Mouse (Mus musculus) neural tube, embryonic 15.5 days (tissue): Measurements from ENCODE around the gene Amotl1. TPM values are rescaled to one million over a fixed set of nuclear protein-coding genes. Genes with fewer than 3 reads are reported as not detected.

Experiments used
- ATAC-seq: fragments of 200-750 bp; cut with Nextera tagmentation; 2 replicates; pipeline ENCODE4 v1.8.0; 2017; ENCODE audit warnings: mild to moderate bottlenecking, moderate TSS enrichment, moderate library complexity; ENCODE audit not compliant: low FRiP score
- H3K27ac ChIP-seq: fragments of 300-500 bp; sonication (generic); replicated peaks from 2 replicates; pipeline ENCODE4 v1.5.1; 2015; ENCODE audit warnings: mild to moderate bottlenecking, inconsistent platforms
- H3K27me3 ChIP-seq: fragments of 300-500 bp; sonication (generic); replicated peaks from 2 replicates; pipeline ENCODE4 v1.6.1; 2015; ENCODE audit warnings: inconsistent platforms
- H3K36me3 ChIP-seq: fragments of 300-500 bp; sonication (generic); 2 replicates; pipeline ENCODE4 v1.6.1; 2015; ENCODE audit warnings: inconsistent platforms
- H3K4me1 ChIP-seq: fragments of 300-500 bp; sonication (generic); 2 replicates; pipeline ENCODE4 v1.6.1; 2015; ENCODE audit warnings: inconsistent platforms
- H3K4me2 ChIP-seq: fragments of 300-500 bp; sonication (generic); 2 replicates; pipeline ENCODE4 v1.6.1; 2015; ENCODE audit warnings: inconsistent platforms, mild to moderate bottlenecking, moderate library complexity
- H3K4me3 ChIP-seq: fragments of 300-500 bp; sonication (generic); replicated peaks from 2 replicates; pipeline ENCODE4 v1.5.1; 2015; ENCODE audit warnings: mild to moderate bottlenecking, inconsistent platforms
- H3K9ac ChIP-seq: fragments of 300-500 bp; sonication (generic); replicated peaks from 2 replicates; pipeline ENCODE4 v1.6.1; 2015; ENCODE audit warnings: mild to moderate bottlenecking, inconsistent platforms
- H3K9me3 ChIP-seq: fragments of 300-500 bp; sonication (generic); replicated peaks from 2 replicates; pipeline ENCODE4 v1.6.1; 2016; ENCODE audit warnings: inconsistent platforms
- WGBS: fragments of 180-500 bp; shearing (Covaris S2); methylation state at CpG from one replicate; pipeline ENCODE4 v1.1.7; 2015; ENCODE audit warnings: mixed read lengths; 5-methylcytosine and 5-hydroxymethylcytosine counted together
- polyA plus RNA-seq: library from polyadenylated mRNA; unstranded; fragments of >200 nt; fragmentation: Nextera tagmentation; extraction: Ambion mirVana; gene quantifications from 2 replicates; pipeline ENCODE4 v1.2.1, GENCODE M21; 2015

The Amotl1 gene
- polyA plus RNA-seq, 1 experiment from 2014 or later: 6.8 TPM

DNA sequence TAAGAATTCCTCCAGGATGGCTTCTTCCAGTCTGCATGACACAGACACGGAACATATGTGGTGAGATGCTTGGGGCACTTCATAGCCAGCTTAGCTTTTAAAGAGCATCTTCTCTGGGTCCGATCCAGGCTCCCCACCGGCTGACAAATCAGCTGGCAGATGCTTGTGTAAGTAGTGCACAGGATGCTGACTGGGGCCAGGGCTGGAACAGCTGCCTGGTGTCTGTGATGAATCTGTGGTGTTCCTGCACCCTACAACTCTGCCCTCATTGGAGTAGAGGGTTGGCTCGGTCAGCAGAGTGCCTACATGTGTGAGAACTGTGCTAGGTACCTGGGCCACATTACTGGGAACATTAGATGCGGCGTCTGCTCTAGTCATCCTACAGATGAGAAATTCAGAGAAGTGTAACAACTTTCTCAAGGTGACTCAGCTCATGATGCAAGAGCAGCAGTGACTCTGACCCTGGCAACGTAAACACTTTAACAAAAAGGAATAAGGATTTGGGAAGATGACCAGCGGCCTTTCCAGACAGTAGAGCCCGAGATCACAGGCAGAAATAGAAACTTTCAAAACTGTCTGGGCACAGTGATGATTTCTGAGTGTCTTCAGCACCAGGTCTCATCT is 109.9 kb downstream of the Amotl1 start:
- H3K9ac ChIP-seq: no peak overlapping the region
- no peak overlapping the region for H3K27ac ChIP-seq
- H3K4me3 ChIP-seq: no peak overlapping the region
- H3K4me2 ChIP-seq: no peak overlapping the region
- H3K27me3 ChIP-seq: no peaks in the 10 kb centered on the region
- H3K36me3 ChIP-seq: peaks cover 10% of the 10 kb centered on the region; the same call in 1 of the 2 replicates
- no peaks in the 10 kb centered on the region for H3K4me1 ChIP-seq
- no peak for ATAC-seq
- no peaks in the 10 kb centered on the region for H3K9me3 ChIP-seq
- WGBS: 83% methylated on average over 9 of the region's 9 CpGs

- Histone ChIP-seq H3K27me3 (no peaks in the 10 kb centered on the region), H3K9ac (no peak overlapping the region), H3K4me2 (no peak overlapping the region), H3K36me3 (0 out of 2 replicates have a peak, but pooled peaks cover under 1% of the 10 kb centered on the region), H3K4me3 (no peak overlapping the region), H3K4me1 (no peaks in the 10 kb centered on the region), H3K27ac (no peak overlapping the region), H3K9me3 (no peaks in the 10 kb centered on the region)
- ATAC-seq: no peak
- WGBS: 94% methylated on average over 2 of the region's 2 CpGs
Observed at GRCm38 (mm10) chr9:14533659-14534058, 111.2 kb downstream of the Amotl1 start.

DNA sequence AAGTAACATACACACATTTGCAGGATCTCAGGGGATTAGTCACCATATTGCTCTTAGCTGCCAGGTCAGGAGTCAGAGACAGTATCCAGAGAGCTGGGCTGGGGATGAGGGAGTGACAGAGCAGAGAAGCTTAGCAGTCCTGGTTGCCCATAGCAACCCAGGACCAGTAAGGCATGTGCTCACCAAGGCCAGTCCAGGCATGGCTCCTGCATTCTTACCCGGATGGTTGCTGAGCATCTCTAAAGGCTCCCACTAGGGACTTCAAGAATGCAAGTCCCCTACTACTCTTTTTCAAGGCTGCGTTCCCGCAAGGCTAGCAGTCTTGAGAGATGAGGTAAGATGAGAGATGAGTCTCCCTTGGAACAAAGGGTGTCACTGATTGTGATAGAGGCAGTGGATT is 112.6 kb downstream of the Amotl1 start:
- Histone ChIP-seq H3K4me2 (no peak overlapping the region), H3K36me3 (no peaks in the 10 kb centered on the region), H3K9ac (no peak overlapping the region), H3K4me1 (no peaks in the 10 kb centered on the region), H3K27me3 (no peaks in the 10 kb centered on the region), H3K27ac (no peak overlapping the region), H3K9me3 (no peaks in the 10 kb centered on the region), H3K4me3 (no peak overlapping the region)
- WGBS: 15% methylated on average over 3 of the region's 3 CpGs
- ATAC-seq: peak; percentile 69; the same call in 1 of the 2 replicates

DNA sequence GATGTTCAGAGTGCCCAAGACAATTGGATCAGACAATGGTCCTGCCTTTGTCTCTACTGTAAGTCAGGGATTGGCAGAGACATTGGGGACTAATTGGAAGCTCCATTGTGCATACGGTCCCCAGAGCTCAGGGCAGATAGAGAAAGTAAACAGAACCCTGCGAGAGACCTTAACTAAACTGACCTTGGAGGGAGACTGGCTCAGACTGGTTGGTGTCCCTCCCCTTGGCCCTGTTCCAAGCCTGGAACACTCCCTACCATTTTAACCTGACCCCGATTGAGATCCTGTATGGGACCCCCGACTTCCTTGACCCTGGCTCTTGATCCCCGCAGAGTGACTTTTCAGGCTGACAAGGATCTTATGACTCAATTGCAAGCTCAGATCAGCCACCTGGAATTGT is 114.9 kb downstream of the Amotl1 start:
- WGBS: 82% methylated on average over 5 of the region's 5 CpGs

GRCm38 (mm10) chr9:14523408-14524043 is 121.3 kb downstream of the Amotl1 start:
- H3K27me3 ChIP-seq: no peaks in the 10 kb centered on the region
- peak; percentile 90 for ATAC-seq
- no peaks in the 10 kb centered on the region for H3K36me3 ChIP-seq
- 7% methylated on average over 4 of the region's 4 CpGs for WGBS
- H3K4me3 ChIP-seq: no peak overlapping the region
- no peak overlapping the region for H3K4me2 ChIP-seq
- H3K4me1 ChIP-seq: no peaks in the 10 kb centered on the region
- H3K27ac ChIP-seq: no peak overlapping the region
- no peak overlapping the region for H3K9ac ChIP-seq
- no peaks in the 10 kb centered on the region for H3K9me3 ChIP-seq

More for the DNA sequence above, 114.9 kb downstream of the Amotl1 start:
- no peaks in the 10 kb centered on the region for H3K9me3 ChIP-seq
- no peak overlapping the region for H3K9ac ChIP-seq
- H3K36me3 ChIP-seq: no peaks in the 10 kb centered on the region
- H3K4me3 ChIP-seq: no peak overlapping the region
- no peak overlapping the region for H3K27ac ChIP-seq
- no peaks in the 10 kb centered on the region for H3K27me3 ChIP-seq
- no peak overlapping the region for H3K4me2 ChIP-seq
- no peaks in the 10 kb centered on the region for H3K4me1 ChIP-seq
- ATAC-seq: no peak

DNA sequence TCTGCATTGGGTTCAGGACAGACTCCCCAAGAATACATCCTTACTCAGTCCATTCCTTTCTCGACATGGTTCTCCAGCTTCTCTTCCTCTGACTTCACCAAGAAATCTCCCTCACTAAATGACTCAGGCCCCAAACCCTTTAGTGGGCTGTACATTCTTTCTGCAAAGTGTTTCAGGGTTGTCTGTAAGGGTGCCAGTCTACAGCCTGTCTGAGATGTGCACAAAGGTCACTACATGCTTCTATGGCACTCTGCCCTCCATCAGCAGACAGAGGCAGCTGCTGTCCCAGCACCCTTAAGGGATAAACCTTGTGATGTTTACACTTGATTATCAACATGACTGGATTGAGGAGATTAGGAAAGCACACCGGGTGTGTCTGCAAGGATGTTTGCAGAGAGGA is 123.2 kb downstream of the Amotl1 start:
- Histone ChIP-seq H3K9ac (no peak overlapping the region), H3K9me3 (no peaks in the 10 kb centered on the region), H3K4me2 (no peak overlapping the region), H3K27ac (no peak overlapping the region), H3K4me3 (no peak overlapping the region), H3K4me1 (no peaks in the 10 kb centered on the region), H3K27me3 (no peaks in the 10 kb centered on the region), H3K36me3 (no peaks in the 10 kb centered on the region)
- 72% methylated on average over 2 of the region's 2 CpGs for WGBS
- no peak for ATAC-seq

- no peak for ATAC-seq
- H3K9ac ChIP-seq: no peak overlapping the region
Observed at GRCm38 (mm10) chr9:14520971-14521670, 123.7 kb downstream of the Amotl1 start.

DNA sequence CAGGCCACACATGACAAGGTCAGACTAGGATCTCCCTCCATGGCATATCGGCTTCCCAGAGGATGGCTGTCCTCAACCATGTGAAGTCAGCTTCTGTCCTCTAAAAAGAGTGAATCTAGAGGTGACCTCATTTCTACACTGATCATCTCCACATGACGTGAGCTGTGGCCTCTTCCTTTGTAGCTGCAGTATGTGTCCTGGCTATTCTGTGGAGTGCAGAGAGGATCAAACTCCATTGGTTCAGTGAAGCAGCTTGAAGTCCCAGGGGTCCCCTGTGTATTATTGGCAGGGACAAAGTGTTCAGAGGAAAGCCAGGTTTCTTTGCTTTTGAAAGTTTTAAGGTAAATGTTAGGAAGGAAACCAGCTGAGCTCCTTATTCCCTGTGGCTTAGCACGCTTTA is 126.8 kb downstream of the Amotl1 start:
- Histone ChIP-seq H3K4me2 (no peak overlapping the region), H3K4me3 (no peak overlapping the region), H3K36me3 (peaks cover 9% of the 10 kb centered on the region), H3K9me3 (no peaks in the 10 kb centered on the region), H3K27me3 (no peaks in the 10 kb centered on the region), H3K4me1 (no peaks in the 10 kb centered on the region), H3K27ac (no peak overlapping the region), H3K9ac (no peak overlapping the region)
- WGBS: 87% methylated on average over 3 of the region's 3 CpGs
- no peak for ATAC-seq

More at GRCm38 (mm10) chr9:14520971-14521670, 123.7 kb downstream of the Amotl1 start:
- no peaks in the 10 kb centered on the region for H3K36me3 ChIP-seq
- H3K27ac ChIP-seq: no peak overlapping the region
- H3K4me3 ChIP-seq: no peak overlapping the region
- WGBS: 79% methylated on average over 3 of the region's 3 CpGs
- H3K4me1 ChIP-seq: no peaks in the 10 kb centered on the region
- H3K4me2 ChIP-seq: no peak overlapping the region
- H3K27me3 ChIP-seq: no peaks in the 10 kb centered on the region
- H3K9me3 ChIP-seq: no peaks in the 10 kb centered on the region

DNA sequence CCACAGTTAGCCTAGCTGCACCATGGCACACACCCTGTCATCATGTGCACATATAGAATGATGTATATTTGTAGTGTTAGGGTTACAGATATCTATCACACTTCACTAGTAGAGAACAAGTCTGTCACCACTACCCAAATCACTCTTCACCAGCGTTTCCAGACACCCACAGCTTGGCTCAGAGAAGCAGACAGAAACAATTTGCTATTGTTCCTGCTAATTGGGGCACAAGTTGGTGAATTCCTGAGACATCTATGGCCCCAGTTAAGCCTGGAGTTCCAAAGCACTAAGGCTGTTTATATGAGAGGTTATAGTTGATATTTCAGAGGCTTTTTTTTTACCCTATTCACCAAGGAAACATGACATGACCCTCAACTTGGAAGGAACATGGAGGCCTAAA is 127.6 kb downstream of the Amotl1 start:
- no peak for ATAC-seq
- WGBS: 31% methylated on average over 1 of the region's 1 CpGs
- H3K27me3 ChIP-seq: no peaks in the 10 kb centered on the region
- no peaks in the 10 kb centered on the region for H3K9me3 ChIP-seq
- no peak overlapping the region for H3K4me2 ChIP-seq
- no peak overlapping the region for H3K9ac ChIP-seq
- peaks cover 9% of the 10 kb centered on the region for H3K36me3 ChIP-seq
- H3K27ac ChIP-seq: no peak overlapping the region
- H3K4me1 ChIP-seq: no peaks in the 10 kb centered on the region
- H3K4me3 ChIP-seq: no peak overlapping the region

- peak; percentile 78 for ATAC-seq
- H3K4me3 ChIP-seq: no peak overlapping the region
- H3K4me2 ChIP-seq: no peak overlapping the region
- no peaks in the 10 kb centered on the region for H3K4me1 ChIP-seq
- H3K27ac ChIP-seq: no peak overlapping the region
- peaks cover 39% of the 10 kb centered on the region for H3K36me3 ChIP-seq
- 80% methylated on average over 9 of the region's 9 CpGs for WGBS
- H3K9me3 ChIP-seq: no peaks in the 10 kb centered on the region
- H3K27me3 ChIP-seq: no peaks in the 10 kb centered on the region
- no peak overlapping the region for H3K9ac ChIP-seq
Observed at GRCm38 (mm10) chr9:14512633-14513445, 132.0 kb downstream of the Amotl1 start.

DNA sequence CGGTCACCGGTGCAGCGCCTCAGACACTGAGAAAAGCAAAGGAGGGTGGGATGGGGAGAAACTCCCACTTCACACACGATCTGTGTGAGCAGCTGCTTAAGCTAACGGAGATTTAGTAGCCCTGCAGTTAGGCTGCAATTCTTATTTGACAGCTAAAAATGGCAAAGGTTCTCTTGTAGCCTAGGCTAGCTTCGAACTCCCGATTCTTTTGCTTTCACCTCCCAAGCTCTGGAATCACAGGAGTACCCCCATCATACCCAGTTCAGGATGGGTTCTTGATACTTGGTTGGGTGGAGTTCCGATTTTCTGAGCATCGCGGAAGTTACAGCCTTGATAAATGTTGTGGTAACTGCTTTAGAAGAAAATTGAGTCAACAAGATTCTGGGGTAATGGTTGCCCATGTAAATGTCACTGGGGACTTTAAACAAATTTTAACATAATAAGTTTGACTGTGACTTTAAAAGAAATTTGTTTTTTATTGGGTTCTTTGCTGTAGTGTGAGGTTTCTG is 143.9 kb downstream of the Amotl1 start:
- WGBS: 5% methylated on average over 10 of the region's 10 CpGs
- H3K27ac ChIP-seq: peak overlapping the region; percentile 80

More for the DNA sequence above, 143.9 kb downstream of the Amotl1 start:
- H3K4me3 ChIP-seq: peak overlapping the region; percentile 72
- H3K4me2 ChIP-seq: peak overlapping the region; percentile 73
- H3K36me3 ChIP-seq: peaks cover 34% of the 10 kb centered on the region
- H3K9ac ChIP-seq: peak overlapping the region; percentile 78
- ATAC-seq: no peak
- H3K4me1 ChIP-seq: peaks cover 19% of the 10 kb centered on the region
- no peaks in the 10 kb centered on the region for H3K27me3 ChIP-seq
- no peaks in the 10 kb centered on the region for H3K9me3 ChIP-seq
